ENCODE assay signal across 8 mouse cellular contexts in the genomic region with DNA sequence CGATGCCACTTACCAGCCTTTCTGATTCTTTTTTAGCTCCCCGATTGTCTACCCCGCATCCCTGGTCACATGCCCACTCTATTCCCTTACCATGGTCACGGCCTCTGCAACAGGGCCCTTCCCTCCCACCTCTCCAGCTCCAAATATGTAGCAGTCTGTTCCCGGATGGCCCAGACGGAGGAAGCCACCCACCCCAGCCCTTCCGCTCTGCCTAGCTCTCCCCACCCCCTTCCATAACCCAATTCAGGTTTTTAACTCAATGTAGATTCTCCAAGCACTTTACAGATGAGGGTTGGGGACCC. TPM values are rescaled to one million over a fixed set of nuclear protein-coding genes. Genes with fewer than 3 reads are reported as not detected.
DNase-seq lines count a peak whose midpoint lies in the region; ATAC-seq and TF ChIP-seq lines count a peak whose summit lies in the region.

No protein-coding gene starts in this region.

- no peak for TF ChIP-seq CTCF in stomach, postnatal 0 days (IDR thresholded peaks at IDR 0.05; ENCODE audit: low read depth)

- no peak for ATAC-seq in limb, embryonic 15.5 days (ENCODE audit: insufficient number of reproducible peaks, low FRiP score, low TSS enrichment, low read depth)
- ATAC-seq in stomach, postnatal 0 days (ENCODE audit: low FRiP score, low TSS enrichment): no peak

- H3K27me3 ChIP-seq in limb, embryonic 15.5 days: no peaks in the 10 kb centered on the region
- no peaks in the 10 kb centered on the region for H3K27me3 ChIP-seq in stomach, postnatal 0 days (ENCODE audit: control insufficient read depth, insufficient read depth, low read length)

- peaks cover 94% of the 10 kb centered on the region for H3K4me1 ChIP-seq in limb, embryonic 15.5 days
- H3K4me1 ChIP-seq in stomach, postnatal 0 days (replicated peaks; ENCODE audit: control insufficient read depth, insufficient read depth): peaks cover 29% of the 10 kb centered on the region

- peak overlapping the region; percentile 77 for H3K27ac ChIP-seq in limb, embryonic 15.5 days
- H3K27ac ChIP-seq in stomach, postnatal 0 days (replicated peaks): peak overlapping the region; percentile 76

- no peak overlapping the region for H3K9ac ChIP-seq in limb, embryonic 15.5 days
- H3K9ac ChIP-seq in stomach, postnatal 0 days (ENCODE audit: low read length): no peak overlapping the region

- peak; percentile 20 to 23 for DNase-seq in right cerebral cortex, adult 2 months (ENCODE audit: low spot score in 2 of 2)
- DNase-seq in right cerebral cortex, adult 18-20 months: no peak
- DNase-seq in heart, postnatal 4 days: peak; percentile 59
- no peak for DNase-seq in stomach, postnatal 0 days (ENCODE audit: low spot score)
- no peak for DNase-seq in T-cell, adult 2 months (ENCODE audit: low spot score)
- DNase-seq in thymus, postnatal 14 days: no peak
- no peak for DNase-seq in frontal cortex, postnatal 36 days (ENCODE audit: low spot score in 2 of 2)

- H3K4me2 ChIP-seq in limb, embryonic 15.5 days: no peak overlapping the region
- no peak overlapping the region for H3K4me2 ChIP-seq in stomach, postnatal 0 days (replicated peaks; ENCODE audit: low read depth)

- no peak overlapping the region for H3K4me3 ChIP-seq in limb, embryonic 15.5 days
- no peak overlapping the region for H3K4me3 ChIP-seq in stomach, postnatal 0 days (ENCODE audit: low read depth, low read length)

- no peak for TF ChIP-seq EP300 in stomach, postnatal 0 days (optimal IDR thresholded peaks at IDR 0.05)

- 59% methylated on average over 7 of the region's 7 CpGs for WGBS in limb, embryonic 15.5 days
- WGBS in stomach, postnatal 0 days: 50% methylated on average over 7 of the region's 7 CpGs

- H3K36me3 ChIP-seq in limb, embryonic 15.5 days: peaks cover 53% of the 10 kb centered on the region
- H3K36me3 ChIP-seq in stomach, postnatal 0 days (ENCODE audit: control insufficient read depth, insufficient read depth, low read length): peaks cover 36% of the 10 kb centered on the region

- H3K9me3 ChIP-seq in limb, embryonic 15.5 days: no peaks in the 10 kb centered on the region
- no peaks in the 10 kb centered on the region for H3K9me3 ChIP-seq in stomach, postnatal 0 days (ENCODE audit: control insufficient read depth, low read length)

RNA-seq across cellular contexts. Expression of gene Midn, which starts 8.6 kb away (rescaled TPM):
- 100 to 1,000 TPM; 145 to 163 TPM for total RNA-seq in heart, postnatal 4 days (2021)
- 13.4 and 14.0 TPM in 2 replicates for polyA plus RNA-seq in limb, embryonic 15.5 days (2015; fragmentation: Nextera tagmentation; extraction: Ambion mirVana)
- 8.5 and 9.6 TPM in 2 replicates for polyA plus RNA-seq in stomach, postnatal 0 days (2015; fragmentation: Nextera tagmentation; extraction: Ambion mirVana)

RNA-seq across cellular contexts. Expression of gene Cirbp, which starts 9.1 kb away (rescaled TPM):
- 100 to 1,000 TPM; 163 to 193 TPM for total RNA-seq in heart, postnatal 4 days (2021)
- polyA plus RNA-seq in limb, embryonic 15.5 days (2015; fragmentation: Nextera tagmentation; extraction: Ambion mirVana): 102 and 103 TPM in 2 replicates
- polyA plus RNA-seq in stomach, postnatal 0 days (2015; fragmentation: Nextera tagmentation; extraction: Ambion mirVana): 237 and 244 TPM in 2 replicates

RNA-seq across cellular contexts. Expression of gene 1600002K03Rik, which starts 16.0 kb away (rescaled TPM):
- 1 to 10 TPM; 1.9 to 4.9 TPM for total RNA-seq in heart, postnatal 4 days (2021)
- 12.8 and 13.3 TPM in 2 replicates for polyA plus RNA-seq in limb, embryonic 15.5 days (2015; fragmentation: Nextera tagmentation; extraction: Ambion mirVana)
- 13.9 and 14.1 TPM in 2 replicates for polyA plus RNA-seq in stomach, postnatal 0 days (2015; fragmentation: Nextera tagmentation; extraction: Ambion mirVana)

RNA-seq across cellular contexts. Expression of gene Cbarp, which starts 16.1 kb away (rescaled TPM):
- 1 to 10 TPM; 3.7 to 5.1 TPM for total RNA-seq in heart, postnatal 4 days (2021)
- polyA plus RNA-seq in limb, embryonic 15.5 days (2015; fragmentation: Nextera tagmentation; extraction: Ambion mirVana): 5.9 and 6.8 TPM in 2 replicates
- 4.2 and 4.3 TPM in 2 replicates for polyA plus RNA-seq in stomach, postnatal 0 days (2015; fragmentation: Nextera tagmentation; extraction: Ambion mirVana)

RNA-seq across cellular contexts. Expression of gene Atp5d, which starts 18.3 kb away (rescaled TPM):
- 1,000 to 10,000 TPM in 1 of 2 experiments, 100 to 1,000 TPM in 1; 966 to 1,003 TPM for total RNA-seq in heart, postnatal 4 days (2021)
- 494 and 537 TPM in 2 replicates for polyA plus RNA-seq in limb, embryonic 15.5 days (2015; fragmentation: Nextera tagmentation; extraction: Ambion mirVana)
- polyA plus RNA-seq in stomach, postnatal 0 days (2015; fragmentation: Nextera tagmentation; extraction: Ambion mirVana): 679 and 705 TPM in 2 replicates

Comparison
In these comparisons a context has a peak if more than half of its experiments do, and no peak if none do; other contexts are left out.
1. DNase-seq: peak in right cerebral cortex, adult 2 months (2 of 2) and heart, postnatal 4 days (single experiment); none in right cerebral cortex, adult 18-20 months (single experiment), stomach, postnatal 0 days (single experiment), T-cell, adult 2 months (single experiment), thymus, postnatal 14 days (single experiment) and frontal cortex, postnatal 36 days (0 of 2).